In the genomic region with DNA sequence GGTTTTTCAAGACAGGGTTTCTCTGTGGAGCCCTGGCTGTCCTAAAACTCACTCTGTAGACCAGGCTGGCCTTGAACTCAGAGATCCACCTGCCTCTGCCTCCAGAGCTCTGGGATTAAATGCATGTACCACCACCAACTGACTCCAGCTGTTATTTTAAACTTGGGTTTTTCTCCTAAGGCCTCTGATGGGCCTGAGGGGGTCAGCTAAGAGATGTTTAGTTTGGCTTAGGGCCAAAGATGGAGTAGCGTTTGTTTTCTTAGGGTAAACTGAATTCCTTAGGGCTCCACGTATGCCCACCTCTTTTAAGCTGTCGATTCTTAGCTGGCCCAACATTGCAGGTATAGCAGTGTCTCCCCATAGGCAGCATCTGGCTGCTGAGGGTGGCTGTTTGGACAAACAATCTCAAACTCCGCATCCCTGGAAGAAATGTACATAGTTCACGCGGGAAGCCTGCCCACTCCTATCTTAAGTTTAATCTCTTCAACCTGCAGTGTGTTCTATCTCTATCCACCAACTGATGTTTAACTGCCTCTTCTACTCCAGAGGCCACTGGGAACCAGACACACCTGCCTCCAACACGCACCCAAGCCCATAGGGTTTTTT, we compare ENCODE assay signal across 24 mouse cellular contexts. TPM values are rescaled to one million over a fixed set of nuclear protein-coding genes. Genes with fewer than 3 reads are reported as not detected.
"Had no signal": no experiment of that assay in that cellular context is flagged by ENCODE, and none has a peak within 500 bp of the region (broad histone marks: within the 10 kb centered on the region; RNA-seq: fewer than 3 reads in every experiment).

No protein-coding gene starts in this region.

- DNase-seq: gastrocnemius, adult 2 months; gastrocnemius, postnatal 10 days; gastrocnemius, postnatal 25 days; heart, adult 2 months; heart, postnatal 10 days; heart, postnatal 4 days; kidney, adult 18-20 months; kidney, adult 8-10 months; kidney, postnatal 14 days; kidney, postnatal 4 days had no signal

- H3K4me2 ChIP-seq: heart, embryonic 11.5 days; hindbrain, embryonic 12.5 days; hindbrain, embryonic 14.5 days; intestine, embryonic 15.5 days; limb, embryonic 12.5 days had no signal

- H3K27ac ChIP-seq: gastrocnemius, adult 2 months; heart, adult 2 months; hindbrain, embryonic 10.5 days; hindbrain, embryonic 12.5 days; hindbrain, embryonic 14.5 days; intestine, embryonic 15.5 days; kidney, postnatal 0 days; layer of hippocampus, adult 2 months; left cerebral cortex, adult 2 months; limb, embryonic 10.5 days; limb, embryonic 12.5 days had no signal

- H3K27me3 ChIP-seq: hindbrain, embryonic 12.5 days; intestine, embryonic 15.5 days; limb, embryonic 12.5 days had no signal

- H3K9ac ChIP-seq: hindbrain, embryonic 12.5 days; hindbrain, embryonic 14.5 days; intestine, embryonic 15.5 days; limb, embryonic 12.5 days had no signal

- H3K36me3 ChIP-seq: hindbrain, embryonic 10.5 days; hindbrain, embryonic 12.5 days; intestine, embryonic 15.5 days; limb, embryonic 10.5 days; limb, embryonic 12.5 days had no signal

- H3K9me3 ChIP-seq: hindbrain, embryonic 10.5 days; hindbrain, embryonic 12.5 days; intestine, embryonic 15.5 days; limb, embryonic 10.5 days; limb, embryonic 12.5 days had no signal

- ATAC-seq: forebrain, embryonic 16.5 days; hindbrain, embryonic 16.5 days; inflammation-experienced regulatory T-cells, adult 6 months; intestine, embryonic 15.5 days; intestine, postnatal 0 days had no signal

- H3K4me3 ChIP-seq: gastrocnemius, adult 2 months; heart, adult 2 months; hindbrain, embryonic 10.5 days; hindbrain, embryonic 12.5 days; intestine, embryonic 15.5 days; layer of hippocampus, adult 2 months; left cerebral cortex, adult 2 months; limb, embryonic 10.5 days; limb, embryonic 12.5 days had no signal

RNA-seq across cellular contexts. Expression of a gene that starts 7.4 kb away (rescaled TPM):
- polyA plus RNA-seq: inflammation-experienced regulatory T-cells, adult 6 months had no signal
